Mouse (Mus musculus) E14TG2a.4 (cell line): ENCODE results near the gene Aqr.

Experiments
- CTCF ChIP-seq: conservative IDR thresholded peaks from 2 replicates; pipeline ENCODE4 v1.5.1; 2014; ENCODE audit warnings: low read length
- NANOG ChIP-seq: IDR thresholded peaks from 2 replicates; pipeline ENCODE4 v1.6.1; 2014; ENCODE audit warnings: borderline replicate concordance, low read length, mixed read lengths
- POU5F1 ChIP-seq: IDR thresholded peaks from 2 replicates; pipeline ENCODE4 v1.6.1; 2014; ENCODE audit warnings: low read length, borderline replicate concordance

GRCm38 (mm10) chr2:114051871-114052241, 135.0 kb downstream of the Aqr start:
- no peak for TF ChIP-seq POU5F1
- no peak for TF ChIP-seq CTCF
- no peak for TF ChIP-seq NANOG
